Mouse (Mus musculus) Patski (cell line): ENCODE measurements at regions not wholly inside any gene's neighbourhood (a gene's known extent, or its start where the extent isn't known, plus 50 kb on each side); places are given as distances from the start of the nearest gene placed in this dataset.

Experiments
- ATAC-seq: fragments of 100-300 bp; one replicate; pipeline ENCODE4 v1.8.0; 2021
- CTCF ChIA-PET: fragments of 350-600 bp; sonication (Branson Sonifier 250); formaldehyde crosslinking; loops from one replicate; lab custom pipeline; 2022; ENCODE audit warnings: inconsistent platforms; lab: Charles Lee
- POLR2A ChIA-PET: fragments of 350-600 bp; sonication (Branson Sonifier 250); formaldehyde crosslinking; loops from one replicate; lab custom pipeline; 2022; ENCODE audit warnings: antibody characterized with exemption, inconsistent platforms; lab: Charles Lee
- DNase-seq: peaks from one replicate; pipeline ENCODE4 v3.0.0-alpha.2; 2011; ENCODE audit warnings: low read depth, low spot score
- H3K27me3 ChIP-seq: fragments of 371-371 bp; one replicate; pipeline ENCODE4 v1.5.1; 2021
- CTCF ChIP-seq: fragments of 100-300 bp; IDR thresholded peaks from one replicate; pipeline ENCODE4 v1.5.1; 2021
- in situ Hi-C: fragments of 300-500 bp; cut with MboI; formaldehyde crosslinking; loops from 3 replicates; pipeline ENCODE4 v1.11.1; 2018; ENCODE audit warnings: low pct_unique_long_range_greater_than_20kb, mixed read lengths

DNA sequence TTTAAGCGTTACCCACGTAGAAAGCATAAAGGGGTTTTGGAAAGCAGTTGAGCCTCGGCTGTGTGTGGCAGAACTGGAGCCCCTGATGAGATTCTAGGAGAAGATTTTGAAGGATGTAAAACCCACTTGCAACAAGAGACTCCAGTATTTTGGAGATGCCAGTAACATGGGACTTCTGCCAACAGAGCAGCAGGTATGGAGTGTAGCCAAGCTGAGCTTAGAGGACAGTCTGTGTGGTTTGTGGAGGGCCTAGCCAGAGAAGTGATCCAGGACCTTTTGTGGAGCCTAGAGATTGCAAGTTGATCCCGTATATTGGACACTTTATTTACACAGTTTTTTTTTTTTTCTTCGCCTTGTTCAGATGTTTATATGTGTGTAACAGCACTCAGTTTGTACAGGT lies 378.5 kb upstream of the Cdh18 start:
- ATAC-seq (no peak), DNase-seq (no peak)
- H3K27me3 ChIP-seq = no peaks in the 10 kb centered on the region
- ChIA-PET POLR2A (no interaction called here), CTCF (no interaction called here)
- TF ChIP-seq CTCF = no peak
- in situ Hi-C loops = no loop called here

DNA sequence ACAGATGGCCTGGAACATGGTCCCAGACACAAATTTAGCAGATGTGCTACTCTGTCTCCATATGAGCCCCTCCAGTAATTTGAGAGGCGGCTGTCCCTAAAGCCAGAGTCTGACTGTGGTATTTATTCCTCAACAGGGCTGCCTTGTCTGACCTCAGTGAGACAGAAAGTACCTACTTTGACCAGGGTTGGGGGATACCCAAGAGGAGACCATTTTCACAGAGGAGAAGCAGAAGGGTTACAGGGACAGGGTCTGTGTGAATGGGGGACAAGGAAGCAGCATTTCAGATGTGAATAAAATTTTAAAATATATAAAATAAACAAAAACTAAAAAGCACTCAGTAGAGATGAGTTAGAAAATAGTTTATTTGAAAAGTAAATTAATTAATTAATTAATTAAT lies 339.8 kb upstream of the Cdh18 start:
- ChIA-PET CTCF (no interaction called here), POLR2A (no interaction called here)
- no peak for TF ChIP-seq CTCF
- ATAC-seq (no peak), DNase-seq (no peak)
- in situ Hi-C loops = no loop called here
- no peaks in the 10 kb centered on the region for H3K27me3 ChIP-seq

DNA sequence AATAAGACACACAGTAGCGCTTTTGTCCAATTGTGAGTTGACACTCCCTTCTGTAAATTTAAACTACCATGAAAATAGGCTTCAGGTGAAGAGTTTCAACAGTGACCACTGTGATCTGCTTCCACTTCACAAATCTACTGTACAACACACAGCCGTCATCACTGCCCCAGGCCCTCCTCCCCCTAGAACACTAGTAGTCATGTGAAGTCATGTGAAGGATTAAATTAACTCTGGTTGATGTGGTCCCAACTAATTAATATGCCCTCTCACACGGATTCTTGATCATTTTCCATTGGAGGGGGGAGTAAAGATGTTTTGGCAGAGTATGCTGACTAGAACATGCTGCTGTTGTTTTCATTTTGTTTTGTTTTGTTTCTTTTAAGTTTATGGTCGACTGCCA lies 316.2 kb upstream of the Cdh18 start:
- ChIA-PET CTCF (no interaction called here), POLR2A (no interaction called here)
- in situ Hi-C loops = no loop called here
- ATAC-seq (no peak), DNase-seq (no peak)
- no peaks in the 10 kb centered on the region for H3K27me3 ChIP-seq
- TF ChIP-seq CTCF = no peak

DNA sequence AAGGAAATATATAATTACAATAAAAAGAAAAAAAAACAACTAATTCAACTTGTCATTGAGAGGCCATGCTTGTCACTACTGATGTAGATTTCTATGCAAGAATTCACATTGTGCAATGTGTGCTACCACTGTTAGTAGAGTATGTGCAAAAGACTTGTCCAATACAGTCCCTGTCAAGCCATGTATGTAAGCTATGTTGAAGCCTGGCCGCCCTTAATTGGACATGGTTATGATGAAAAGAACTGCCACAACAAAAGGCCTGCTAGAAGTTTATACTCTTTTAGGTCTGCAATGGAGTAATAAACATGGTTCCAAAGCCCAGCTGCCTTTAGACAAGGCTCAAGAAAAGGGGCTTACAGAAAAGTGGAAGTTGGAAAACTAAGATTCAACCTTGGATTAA lies 267.9 kb upstream of the Cdh18 start:
- no peaks in the 10 kb centered on the region for H3K27me3 ChIP-seq
- no peak for TF ChIP-seq CTCF
- in situ Hi-C loops = no loop called here
- DNase-seq (no peak), ATAC-seq (no peak)
- POLR2A ChIA-PET = no interaction called here
- CTCF ChIA-PET = no interaction called here

DNA sequence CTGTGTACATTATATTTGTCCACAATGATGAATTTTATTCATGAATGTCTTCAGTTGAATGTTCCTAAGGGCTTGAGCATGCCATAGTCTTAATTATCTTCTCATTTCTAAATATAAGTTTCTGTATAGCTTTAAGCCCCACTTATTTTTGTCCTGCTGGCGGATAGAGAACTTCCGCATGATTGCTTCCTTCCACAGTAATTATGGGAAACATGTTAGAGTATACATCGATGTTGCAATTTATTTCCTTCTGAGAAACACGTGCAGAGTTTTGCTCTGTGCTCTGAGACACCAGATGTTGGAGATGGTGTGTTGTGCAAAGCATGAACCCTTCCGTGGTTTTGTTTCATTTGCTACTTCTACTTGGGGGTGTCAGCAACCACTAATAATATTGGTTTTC lies 237.8 kb upstream of the Cdh18 start:
- DNase-seq = no peak
- POLR2A ChIA-PET = no interaction called here
- ATAC-seq = no peak
- H3K27me3 ChIP-seq = no peaks in the 10 kb centered on the region
- no peak for TF ChIP-seq CTCF
- CTCF ChIA-PET = no interaction called here
- in situ Hi-C loops = no loop called here

DNA sequence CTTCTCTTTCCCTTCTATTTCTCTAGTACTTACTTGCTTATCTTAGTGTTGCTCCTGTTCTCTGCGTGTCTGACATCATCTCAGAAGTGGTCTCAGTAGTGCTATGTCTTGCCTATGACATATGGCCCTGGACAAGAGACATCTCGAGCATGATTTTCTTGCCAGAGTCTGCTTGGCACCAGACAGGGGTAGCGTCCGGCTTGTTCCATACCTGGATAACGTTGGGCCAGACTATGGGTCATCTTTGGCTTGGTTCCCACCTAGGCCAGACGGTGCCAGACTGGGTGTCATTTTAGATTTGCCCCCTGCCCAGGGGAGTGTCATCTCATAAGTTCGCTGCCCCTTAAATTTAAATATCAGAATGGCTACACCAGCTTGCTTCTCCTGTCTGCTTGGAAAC lies 229.8 kb upstream of the Cdh18 start:
- in situ Hi-C loops = no loop called here
- DNase-seq = no peak
- CTCF ChIA-PET = no interaction called here
- no peak for ATAC-seq
- H3K27me3 ChIP-seq = no peaks in the 10 kb centered on the region
- no peak for TF ChIP-seq CTCF
- POLR2A ChIA-PET = no interaction called here

DNA sequence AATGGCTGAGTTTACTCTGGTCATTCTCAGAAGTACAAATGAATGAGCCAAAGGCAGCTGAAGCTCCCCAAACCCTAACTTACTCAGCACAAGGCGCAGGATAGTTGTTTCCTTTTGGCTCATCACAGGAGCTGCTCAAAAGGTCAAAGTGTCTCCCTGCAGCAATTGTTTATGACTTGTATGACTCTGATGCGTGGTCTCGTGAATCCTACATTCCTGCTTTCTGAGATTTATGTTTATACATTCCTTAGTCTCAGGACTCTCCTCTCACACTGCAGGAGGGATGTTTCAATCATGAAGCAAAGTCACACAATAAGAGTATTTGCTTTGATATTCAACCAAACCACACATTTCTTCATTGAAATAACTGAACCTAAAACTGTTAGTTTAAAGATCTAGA lies 209.9 kb upstream of the Cdh18 start:
- H3K27me3 ChIP-seq = no peaks in the 10 kb centered on the region
- DNase-seq (no peak), ATAC-seq (no peak)
- CTCF ChIA-PET = no interaction called here
- no peak for TF ChIP-seq CTCF
- in situ Hi-C loops = no loop called here
- POLR2A ChIA-PET = no interaction called here

DNA sequence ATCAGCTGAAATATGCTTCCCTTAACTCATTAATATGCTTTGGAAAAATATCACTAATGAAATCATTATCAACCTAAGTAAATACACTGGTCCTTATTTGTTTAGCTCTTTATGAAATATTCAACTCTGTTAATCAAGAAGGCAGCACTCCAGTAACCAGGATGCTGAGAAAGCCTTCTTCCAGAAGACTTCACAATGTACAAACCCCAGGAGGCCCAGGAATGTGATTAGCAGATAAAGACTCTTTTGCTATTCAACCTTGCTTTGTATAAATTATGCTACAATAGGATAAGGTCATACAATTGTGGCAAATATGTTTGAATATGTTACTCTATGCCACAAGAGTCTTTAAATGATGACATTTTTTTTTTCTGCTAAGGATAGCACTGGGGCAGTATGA lies 204.5 kb upstream of the Cdh18 start:
- in situ Hi-C loops = no loop called here
- DNase-seq = no peak
- ChIA-PET POLR2A (no interaction called here), CTCF (no interaction called here)
- H3K27me3 ChIP-seq = no peaks in the 10 kb centered on the region
- TF ChIP-seq CTCF = no peak
- no peak for ATAC-seq

GRCm38 (mm10) chr15:22351502-22351901 lies 197.3 kb upstream of the Cdh18 start:
- no peak for TF ChIP-seq CTCF

More at GRCm38 (mm10) chr15:22351502-22351901, 197.3 kb upstream of the Cdh18 start:
- no peaks in the 10 kb centered on the region for H3K27me3 ChIP-seq
- ChIA-PET POLR2A (interaction anchor here (0.6 kb wide), 1 partner anchor 22 kb away, joined by 3 read pairs; no protein-coding TSS in a partner anchor), CTCF (no interaction called here)
- ATAC-seq (no peak), DNase-seq (no peak)
- in situ Hi-C loops = no loop called here
